In the genomic region with DNA sequence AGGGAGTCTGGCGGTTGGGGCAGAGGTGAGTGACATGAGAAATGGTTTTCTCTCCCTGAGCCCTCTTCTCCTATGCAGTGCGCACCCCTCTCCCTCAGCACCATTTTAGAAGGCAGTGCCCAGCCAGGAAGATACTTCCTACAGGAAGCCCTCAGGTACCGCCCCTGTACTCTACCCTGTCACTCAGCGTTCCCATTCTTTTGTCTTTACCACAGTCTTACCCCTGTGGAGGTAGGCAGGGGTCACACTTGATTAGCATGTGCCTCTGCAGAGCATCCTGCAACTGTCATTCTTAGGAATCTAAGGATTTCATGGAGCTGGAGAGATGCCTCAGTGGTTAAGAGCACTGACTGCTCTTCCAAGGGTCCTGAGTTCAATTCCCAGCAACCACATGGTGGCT, we compare ENCODE assay signal across 28 mouse cellular contexts. TPM values are rescaled to one million over a fixed set of nuclear protein-coding genes. Genes with fewer than 3 reads are reported as not detected.
DNase-seq lines count a peak whose midpoint lies in the region; ATAC-seq and TF ChIP-seq lines count a peak whose summit lies in the region.
"Had no signal": no experiment of that assay in that cellular context is flagged by ENCODE, and none has a peak within 500 bp of the region (broad histone marks: within the 10 kb centered on the region; RNA-seq: fewer than 3 reads in every experiment).

No protein-coding gene starts in this region.

- no peak for TF ChIP-seq CTCF in intestine, postnatal 0 days (IDR thresholded peaks at IDR 0.05; ENCODE audit: low read depth)
- no peak for TF ChIP-seq CTCF in E14TG2a.4 (conservative IDR thresholded peaks at IDR 0.05; ENCODE audit: low read length)

- H3K4me2 ChIP-seq in intestine, embryonic 14.5 days (ENCODE audit: low read length), result no peak overlapping the region
- H3K4me2 ChIP-seq in intestine, postnatal 0 days (replicated peaks; ENCODE audit: low read depth), result no peak overlapping the region
- H3K4me2 ChIP-seq: forebrain, embryonic 13.5 days; heart, embryonic 12.5 days; heart, embryonic 15.5 days; hindbrain, embryonic 12.5 days; hindbrain, embryonic 15.5 days had no signal

- WGBS in intestine, embryonic 14.5 days, result 66% methylated on average over 4 of the region's 4 CpGs
- WGBS in intestine, postnatal 0 days, result 68% methylated on average over 4 of the region's 4 CpGs

- no peaks in the 10 kb centered on the region for H3K9me3 ChIP-seq in intestine, embryonic 14.5 days (ENCODE audit: control insufficient read depth, low read length)
- no peaks in the 10 kb centered on the region for H3K9me3 ChIP-seq in intestine, postnatal 0 days (ENCODE audit: control insufficient read depth)
- H3K9me3 ChIP-seq in E14TG2a.4 (ENCODE audit: low read length), result no peaks in the 10 kb centered on the region
- H3K9me3 ChIP-seq: forebrain, embryonic 10.5 days; forebrain, embryonic 13.5 days; heart, embryonic 12.5 days; heart, embryonic 15.5 days; hindbrain, embryonic 12.5 days; hindbrain, embryonic 15.5 days had no signal

- H3K36me3 ChIP-seq in intestine, embryonic 14.5 days (ENCODE audit: control insufficient read depth, insufficient read depth, low read length), result peaks cover 15% of the 10 kb centered on the region; the same call in 1 of the 2 replicates
- H3K36me3 ChIP-seq in intestine, postnatal 0 days (ENCODE audit: control insufficient read depth, insufficient read depth), result peaks cover 9% of the 10 kb centered on the region; the same call in 1 of the 2 replicates
- peaks cover 93% of the 10 kb centered on the region for H3K36me3 ChIP-seq in E14TG2a.4 (ENCODE audit: insufficient read depth, low read length)
- H3K36me3 ChIP-seq: forebrain, embryonic 10.5 days; heart, embryonic 15.5 days; hindbrain, embryonic 12.5 days; hindbrain, embryonic 15.5 days had no signal

- H3K4me3 ChIP-seq in intestine, embryonic 14.5 days (ENCODE audit: low read depth, low read length), result no peak overlapping the region
- no peak overlapping the region for H3K4me3 ChIP-seq in intestine, postnatal 0 days (ENCODE audit: low read depth, low read length)
- peak overlapping the region; percentile 65 for H3K4me3 ChIP-seq in E14TG2a.4 (replicated peaks; ENCODE audit: low read length)
- H3K4me3 ChIP-seq: forebrain, embryonic 10.5 days; forebrain, embryonic 13.5 days; heart, embryonic 12.5 days; heart, embryonic 15.5 days; hindbrain, embryonic 12.5 days; hindbrain, embryonic 15.5 days had no signal

- ATAC-seq in intestine, embryonic 14.5 days (replicated peaks; ENCODE audit: low FRiP score, low TSS enrichment, low read depth), result no peak
- no peak for ATAC-seq in intestine, postnatal 0 days
- no peak for ATAC-seq in granulocyte monocyte progenitor cell, adult 5-6 weeks (replicated peaks; ENCODE audit: poor library complexity, severe bottlenecking)
- ATAC-seq: activated CD4-positive, CD25-positive, alpha-beta regulatory T cell, adult 4 months; forebrain, embryonic 13.5 days; forebrain, embryonic 16.5 days had no signal

- no peak overlapping the region for H3K9ac ChIP-seq in intestine, embryonic 14.5 days (ENCODE audit: low read length)
- H3K9ac ChIP-seq in intestine, postnatal 0 days (ENCODE audit: low read depth, low read length), result no peak overlapping the region
- H3K9ac ChIP-seq: forebrain, embryonic 13.5 days; heart, embryonic 12.5 days; heart, embryonic 15.5 days; hindbrain, embryonic 15.5 days had no signal

- H3K4me1 ChIP-seq in intestine, embryonic 14.5 days (replicated peaks; ENCODE audit: control insufficient read depth, insufficient read depth, low read length), result peaks cover 38% of the 10 kb centered on the region
- H3K4me1 ChIP-seq in intestine, postnatal 0 days (replicated peaks; ENCODE audit: control insufficient read depth, insufficient read depth, low read length), result peaks cover 17% of the 10 kb centered on the region; the same call in 1 of the 2 replicates
- H3K4me1 ChIP-seq in E14TG2a.4 (replicated peaks; ENCODE audit: low read depth, low read length), result peaks cover 100% of the 10 kb centered on the region

- 0 out of 2 replicates have a peak overlapping the region, but pooled peaks have one; percentile 75 for H3K27ac ChIP-seq in intestine, embryonic 14.5 days (ENCODE audit: low read depth)
- no peak overlapping the region for H3K27ac ChIP-seq in intestine, postnatal 0 days (ENCODE audit: low read depth, low read length)
- H3K27ac ChIP-seq: forebrain, embryonic 13.5 days; heart, embryonic 15.5 days; hindbrain, embryonic 12.5 days; hindbrain, embryonic 15.5 days had no signal

- no peaks in the 10 kb centered on the region for H3K27me3 ChIP-seq in intestine, embryonic 14.5 days (replicated peaks; ENCODE audit: control insufficient read depth, insufficient read depth, low read length)
- H3K27me3 ChIP-seq in intestine, postnatal 0 days (replicated peaks; ENCODE audit: control insufficient read depth, insufficient read depth, low read length), result no peaks in the 10 kb centered on the region
- H3K27me3 ChIP-seq in E14TG2a.4 (ENCODE audit: insufficient read depth, low read length), result no peaks in the 10 kb centered on the region
- H3K27me3 ChIP-seq: forebrain, embryonic 13.5 days; heart, embryonic 12.5 days; heart, embryonic 15.5 days; hindbrain, embryonic 12.5 days; hindbrain, embryonic 15.5 days had no signal

- no peak for DNase-seq in intestine, embryonic 14.5 days (ENCODE audit: low spot score)
- DNase-seq in ES-CJ7 (ENCODE audit: low read depth, low spot score), result peak; percentile 63
- DNase-seq in adrenal gland, postnatal 4 days (ENCODE audit: low spot score in 2 of 2), result no peak
- DNase-seq: adrenal gland, adult 8-10 months; adrenal gland, postnatal 25 days; B cell, adult 2 months; cerebellum, adult 18-20 months; cerebellum, adult 9-10 months; cerebellum, postnatal 14 days; gastrocnemius, postnatal 10 days; gastrocnemius, postnatal 36 days; heart, adult 11 months; heart, postnatal 14 days; heart, postnatal 4 days; kidney, adult 11 months; kidney, adult 8-10 months had no signal

RNA-seq across cellular contexts. Expression of a gene that starts 17.0 kb away (rescaled TPM):
- 26.0 and 26.3 TPM in 2 replicates for polyA plus RNA-seq in intestine, embryonic 14.5 days (2014; fragmentation: Nextera tagmentation; extraction: Ambion mirVana)
- polyA plus RNA-seq in intestine, postnatal 0 days (2015; fragmentation: Nextera tagmentation; extraction: Ambion mirVana), result 4.1 and 4.5 TPM in 2 replicates
- not detected in 2 replicates for total RNA-seq in granulocyte monocyte progenitor cell, adult 5-6 weeks (2014; fragmentation: Nextera tagmentation)
- not detected in 2 replicates for total RNA-seq in granulocyte monocyte progenitor cell, adult 5-6 weeks (2017)
- total RNA-seq in adrenal gland, postnatal 4 days (2021), result 1 to 10 TPM; 6.2 to 9.1 TPM
- total RNA-seq: gastrocnemius, adult 18-20 months had no signal

RNA-seq across cellular contexts. Expression of a gene that starts 19.6 kb away (rescaled TPM):
- 93.8 and 95.6 TPM in 2 replicates for polyA plus RNA-seq in intestine, embryonic 14.5 days (2014; fragmentation: Nextera tagmentation; extraction: Ambion mirVana)
- 30.4 and 33.0 TPM in 2 replicates for polyA plus RNA-seq in intestine, postnatal 0 days (2015; fragmentation: Nextera tagmentation; extraction: Ambion mirVana)
- total RNA-seq in granulocyte monocyte progenitor cell, adult 5-6 weeks (2014; fragmentation: Nextera tagmentation), result 82.9 and 89.7 TPM in 2 replicates
- total RNA-seq in granulocyte monocyte progenitor cell, adult 5-6 weeks (2017), result 145 and 160 TPM in 2 replicates
- total RNA-seq in adrenal gland, postnatal 4 days (2021), result 10 to 100 TPM; 32.9 to 35.8 TPM

RNA-seq across cellular contexts. Expression of a gene that starts 19.7 kb away (rescaled TPM):
- polyA plus RNA-seq in intestine, embryonic 14.5 days (2014; fragmentation: Nextera tagmentation; extraction: Ambion mirVana), result 462 and 499 TPM in 2 replicates
- polyA plus RNA-seq in intestine, postnatal 0 days (2015; fragmentation: Nextera tagmentation; extraction: Ambion mirVana), result 339 and 369 TPM in 2 replicates
- 356 and 442 TPM in 2 replicates for total RNA-seq in granulocyte monocyte progenitor cell, adult 5-6 weeks (2014; fragmentation: Nextera tagmentation)
- 191 and 246 TPM in 2 replicates for total RNA-seq in granulocyte monocyte progenitor cell, adult 5-6 weeks (2017)
- total RNA-seq in adrenal gland, postnatal 4 days (2021), result 100 to 1,000 TPM; 161 to 182 TPM

RNA-seq across cellular contexts. Expression of a gene that starts 40.9 kb away (rescaled TPM):
- polyA plus RNA-seq in intestine, embryonic 14.5 days (2014; fragmentation: Nextera tagmentation; extraction: Ambion mirVana), result 134 and 142 TPM in 2 replicates
- 26.9 and 29.8 TPM in 2 replicates for polyA plus RNA-seq in intestine, postnatal 0 days (2015; fragmentation: Nextera tagmentation; extraction: Ambion mirVana)
- 11.3 and 14.5 TPM in 2 replicates for total RNA-seq in granulocyte monocyte progenitor cell, adult 5-6 weeks (2014; fragmentation: Nextera tagmentation)
- 9.7 and 18.5 TPM in 2 replicates for total RNA-seq in granulocyte monocyte progenitor cell, adult 5-6 weeks (2017)
- total RNA-seq in adrenal gland, postnatal 4 days (2021), result 100 to 1,000 TPM; 225 to 254 TPM

Comparison
In these comparisons a context has a peak if more than half of its experiments do, and no peak if none do; other contexts are left out.
1. RNA of a gene that starts 17.0 kb away (total RNA-seq): 6.2 to 9.1 TPM in adrenal gland, postnatal 4 days; not detected in granulocyte monocyte progenitor cell, adult 5-6 weeks; every median in the first group is over 4 times any median in the second.